Mouse (Mus musculus) liver, embryonic 16.5 days (tissue): ENCODE results near the gene Wrap53. TPM values are rescaled to one million over a fixed set of nuclear protein-coding genes. Genes with fewer than 3 reads are reported as not detected.
"Not testable (repeated sequence)": the region's sequence is repeated elsewhere in the genome, so short reads cannot be mapped to it uniquely, and the experiment has no call there.

Experiments
- ATAC-seq: fragments of 200-750 bp; cut with Nextera tagmentation; 2 replicates; pipeline ENCODE4 v1.8.0; 2017; ENCODE audit warnings: low read depth, mild to moderate bottlenecking, moderate number of reproducible peaks, moderate library complexity
- H3K27ac ChIP-seq: fragments of 300-500 bp; sonication (generic); 2 replicates; pipeline ENCODE4 v1.5.1; 2014; ENCODE audit warnings: mild to moderate bottlenecking, low read length
- H3K27me3 ChIP-seq: fragments of 300-500 bp; sonication (generic); 2 replicates; pipeline ENCODE4 v1.6.1; 2014; ENCODE audit warnings: low read depth, low read length, mixed read lengths; ENCODE audit not compliant: control insufficient read depth, insufficient read depth
- H3K36me3 ChIP-seq: fragments of 300-500 bp; sonication (generic); 2 replicates; pipeline ENCODE4 v1.6.1; 2014; ENCODE audit warnings: mild to moderate bottlenecking; ENCODE audit not compliant: control insufficient read depth, insufficient read depth
- H3K4me1 ChIP-seq: fragments of 300-500 bp; sonication (generic); 2 replicates; pipeline ENCODE4 v1.6.1; 2014; ENCODE audit warnings: low read depth, low read length, mixed read lengths; ENCODE audit not compliant: control insufficient read depth
- H3K4me2 ChIP-seq: fragments of 300-500 bp; sonication (generic); 2 replicates; pipeline ENCODE4 v1.6.1; 2014; ENCODE audit warnings: low read depth, low read length, mixed read lengths
- H3K4me3 ChIP-seq: fragments of 300-500 bp; sonication (generic); 2 replicates; pipeline ENCODE4 v1.5.1; 2014; ENCODE audit warnings: low read depth, mild to moderate bottlenecking, low read length
- H3K9ac ChIP-seq: fragments of 300-500 bp; sonication (generic); 2 replicates; pipeline ENCODE4 v1.6.1; 2014; ENCODE audit warnings: low read depth, low read length
- H3K9me3 ChIP-seq: fragments of 300-500 bp; sonication (generic); replicated peaks from 2 replicates; pipeline ENCODE4 v1.6.1; 2016; ENCODE audit warnings: low read length; ENCODE audit not compliant: control insufficient read depth
- WGBS: fragments of 180-500 bp; shearing (Covaris S2); extraction: QIAGEN DNeasy Blood & Tissue Kit; methylation state at CpG from one replicate; pipeline ENCODE4 v1.1.7; 2014; ENCODE audit not compliant: insufficient replicate concordance; 5-methylcytosine and 5-hydroxymethylcytosine counted together
- polyA plus RNA-seq: library from polyadenylated mRNA; unstranded; fragments of >200 nt; fragmentation: Nextera tagmentation; extraction: Ambion mirVana; gene quantifications from 2 replicates; pipeline ENCODE4 v1.2.1, GENCODE M21; 2015

Gene Wrap53
- polyA plus RNA-seq: 14.6 and 15.5 TPM in 2 replicates

GRCm38 (mm10) chr11:69580091-69580514 is at the start of gene Wrap53, which contains the start of gene Trp53:
Gene Wrap53, minus strand, starts transcription at chr11:69580255.
Gene Trp53, plus strand, starts transcription at chr11:69580359.
- WGBS: under 1% methylated on average over 13 of the region's 13 CpGs
- ATAC-seq: peak; percentile 52
- Histone ChIP-seq H3K4me3 (peak within 1 kb of the TSS; percentile 88), H3K27ac (peak within 1 kb of the TSS; percentile 97), H3K4me1 (peaks cover 50% of the 10 kb centered on the region), H3K4me2 (peak within 1 kb of the TSS; percentile 92), H3K9ac (peak within 1 kb of the TSS; percentile 84), H3K9me3 (no peaks in the 10 kb centered on the region), H3K36me3 (no peaks in the 10 kb centered on the region), H3K27me3 (no peaks in the 10 kb centered on the region)

GRCm38 (mm10) chr11:69629802-69630201 is 49.7 kb upstream of the Wrap53 start:
- WGBS: 48% methylated on average over 1 of the region's 1 CpGs
- Histone ChIP-seq H3K4me3 (no peak overlapping the region), H3K4me1 (peaks cover 17% of the 10 kb centered on the region), H3K36me3 (no peaks in the 10 kb centered on the region), H3K27me3 (no peaks in the 10 kb centered on the region), H3K27ac (no peak overlapping the region), H3K9me3 (no peaks in the 10 kb centered on the region), H3K9ac (no peak overlapping the region), H3K4me2 (no peak overlapping the region)
- no peak for ATAC-seq

GRCm38 (mm10) chr11:69628286-69628685 is 48.2 kb upstream of the Wrap53 start:
- ATAC-seq: no peak
- Histone ChIP-seq H3K4me3 (no peak overlapping the region), H3K9me3 (no peaks in the 10 kb centered on the region), H3K9ac (no peak overlapping the region), H3K4me2 (no peak overlapping the region), H3K27me3 (no peaks in the 10 kb centered on the region), H3K4me1 (peaks cover 5% of the 10 kb centered on the region), H3K36me3 (no peaks in the 10 kb centered on the region), H3K27ac (no peak overlapping the region)
- WGBS: 32% methylated on average over 6 of the region's 6 CpGs

DNA sequence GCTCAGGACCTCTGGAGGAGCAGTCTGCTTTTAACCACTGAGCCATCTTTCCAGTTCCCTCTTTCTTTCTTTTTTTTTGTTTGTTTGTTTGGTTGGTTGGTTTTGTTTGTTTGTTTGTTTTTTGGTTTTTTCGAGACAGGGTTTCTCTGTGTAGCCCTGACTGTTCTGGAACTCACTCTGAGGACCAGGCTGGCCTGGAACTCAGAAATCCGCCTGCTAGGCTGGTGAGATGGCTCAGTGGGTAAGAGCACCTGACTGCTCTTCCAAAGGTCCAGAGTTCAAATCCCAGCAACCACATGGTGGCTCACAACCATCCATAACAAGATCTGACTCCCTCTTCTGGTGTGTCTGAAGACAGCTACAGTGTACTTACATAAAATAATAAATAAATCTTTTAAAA is 44.3 kb upstream of the Wrap53 start:
- H3K4me3 ChIP-seq, H3K36me3 ChIP-seq, H3K4me2 ChIP-seq, H3K9ac ChIP-seq, H3K9me3 ChIP-seq, H3K27me3 ChIP-seq, H3K27ac ChIP-seq, ATAC-seq: not testable (repeated sequence)
- peaks cover 27% of the 10 kb centered on the region for H3K4me1 ChIP-seq
- 63% methylated on average over 2 of the region's 2 CpGs for WGBS

GRCm38 (mm10) chr11:69623006-69623405 is 43.0 kb upstream of the Wrap53 start:
- Histone ChIP-seq H3K4me3 (no peak overlapping the region), H3K9me3 (no peaks in the 10 kb centered on the region), H3K27me3 (no peaks in the 10 kb centered on the region), H3K27ac (no peak overlapping the region), H3K36me3 (no peaks in the 10 kb centered on the region), H3K4me2 (peak overlapping the region; percentile 80), H3K9ac (no peak overlapping the region), H3K4me1 (peaks cover 27% of the 10 kb centered on the region)
- ATAC-seq: no peak
- WGBS: 55% methylated on average over 4 of the region's 4 CpGs

- H3K4me2 ChIP-seq: peak overlapping the region; percentile 80
- H3K4me3 ChIP-seq: peak overlapping the region; percentile 65
- no peaks in the 10 kb centered on the region for H3K9me3 ChIP-seq
- H3K27ac ChIP-seq: no peak overlapping the region
- H3K4me1 ChIP-seq: peaks cover 31% of the 10 kb centered on the region
- H3K9ac ChIP-seq: peak overlapping the region; percentile 59
- WGBS: 40% methylated on average over 6 of the region's 6 CpGs
- ATAC-seq: no peak
- no peaks in the 10 kb centered on the region for H3K36me3 ChIP-seq
- H3K27me3 ChIP-seq: no peaks in the 10 kb centered on the region
Measured at GRCm38 (mm10) chr11:69622406-69622805, 42.4 kb upstream of the Wrap53 start.

DNA sequence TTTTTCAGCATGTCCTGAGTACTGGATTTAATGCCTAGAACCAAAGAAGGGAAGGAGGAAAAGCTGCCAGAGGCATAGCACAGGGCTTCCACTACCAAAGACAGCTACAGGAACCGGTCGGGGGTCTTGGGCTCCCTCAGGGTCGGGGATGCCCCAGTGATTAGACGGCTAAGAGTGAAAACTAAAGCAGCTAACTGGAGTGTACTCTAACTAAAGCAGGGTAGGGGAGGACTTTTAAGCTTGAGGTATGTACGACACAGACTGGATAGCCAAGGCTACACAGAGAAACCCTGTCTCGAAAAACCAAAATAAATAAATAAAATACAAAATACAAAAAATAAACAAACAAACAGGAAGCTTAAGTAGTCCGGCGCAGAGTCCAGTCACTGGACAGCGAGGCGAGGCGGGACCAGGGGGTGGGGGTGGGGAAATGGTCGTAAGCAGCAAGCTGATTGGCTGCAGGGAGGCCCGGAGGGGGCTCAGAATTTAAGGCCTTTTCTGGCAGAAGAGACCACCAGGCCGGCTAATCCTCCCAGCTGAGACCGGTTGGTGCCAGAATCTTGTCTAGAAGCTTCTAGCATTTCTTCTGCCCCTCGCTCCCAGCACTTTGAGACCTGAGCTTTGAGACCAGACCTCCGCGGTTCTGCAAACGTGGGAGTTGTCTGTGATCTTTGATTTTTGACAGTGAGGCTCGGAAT is 41.7 kb upstream of the Wrap53 start, which contains the start of gene Sat2:
TSS of gene Sat2 (plus strand) at position 454 of the 698 bp plus-strand sequence.
- Histone ChIP-seq H3K27ac (peak within 1 kb of the TSS; percentile 76), H3K36me3 (no peaks in the 10 kb centered on the region), H3K9ac (peak within 1 kb of the TSS; percentile 59), H3K4me3 (peak within 1 kb of the TSS; percentile 65), H3K4me1 (peaks cover 31% of the 10 kb centered on the region), H3K4me2 (peak within 1 kb of the TSS; percentile 80), H3K9me3 (no peaks in the 10 kb centered on the region), H3K27me3 (no peaks in the 10 kb centered on the region)
- ATAC-seq: peak; percentile 67
- 7% methylated on average over 20 of the region's 20 CpGs for WGBS

GRCm38 (mm10) chr11:69620394-69621081 is 40.5 kb upstream of the Wrap53 start:
- 0 out of 2 replicates have a peak, but pooled peaks have one; percentile 33 for ATAC-seq
- Histone ChIP-seq H3K36me3 (no peaks in the 10 kb centered on the region), H3K4me3 (no peak overlapping the region), H3K27ac (peak overlapping the region; percentile 74), H3K9ac (peak overlapping the region; percentile 21; the same call in 1 of the 2 replicates), H3K4me1 (peaks cover 31% of the 10 kb centered on the region), H3K27me3 (no peaks in the 10 kb centered on the region), H3K4me2 (peak overlapping the region; percentile 33), H3K9me3 (no peaks in the 10 kb centered on the region)
- 30% methylated on average over 7 of the region's 7 CpGs for WGBS

- Histone ChIP-seq H3K9me3 (no peaks in the 10 kb centered on the region), H3K4me1 (peaks cover 44% of the 10 kb centered on the region), H3K9ac (no peak within 1 kb of the TSS), H3K27ac (no peak within 1 kb of the TSS), H3K36me3 (no peaks in the 10 kb centered on the region), H3K4me3 (no peak within 1 kb of the TSS), H3K4me2 (no peak within 1 kb of the TSS), H3K27me3 (no peaks in the 10 kb centered on the region)
- 32% methylated on average over 5 of the region's 5 CpGs for WGBS
- peak; percentile 14; the same call in 1 of the 2 replicates for ATAC-seq
Measured at GRCm38 (mm10) chr11:69617805-69618204, 37.8 kb upstream of the Wrap53 start, which contains the start of gene Shbg. Gene Shbg, minus strand, starts transcription at chr11:69617905.
